Mouse (Mus musculus) subcutaneous adipose tissue, adult 2 months (tissue): ENCODE measurements around the gene Nfe2l3. TPM values are rescaled to one million over a fixed set of nuclear protein-coding genes. Genes with fewer than 3 reads are reported as not detected.

ENCODE experiments used
- polyA plus RNA-seq: library from polyadenylated mRNA; depleted of rRNA; stranded (reverse); fragments of >200 nt; gene quantifications from 2 replicates; pipeline ENCODE4 v1.2.3, GENCODE M21; 2012; ENCODE audit warnings: low replicate concordance; rRNA removed

Nfe2l3 gene
- polyA plus RNA-seq: 0.21 and 5.1 TPM in 2 replicates

DNA sequence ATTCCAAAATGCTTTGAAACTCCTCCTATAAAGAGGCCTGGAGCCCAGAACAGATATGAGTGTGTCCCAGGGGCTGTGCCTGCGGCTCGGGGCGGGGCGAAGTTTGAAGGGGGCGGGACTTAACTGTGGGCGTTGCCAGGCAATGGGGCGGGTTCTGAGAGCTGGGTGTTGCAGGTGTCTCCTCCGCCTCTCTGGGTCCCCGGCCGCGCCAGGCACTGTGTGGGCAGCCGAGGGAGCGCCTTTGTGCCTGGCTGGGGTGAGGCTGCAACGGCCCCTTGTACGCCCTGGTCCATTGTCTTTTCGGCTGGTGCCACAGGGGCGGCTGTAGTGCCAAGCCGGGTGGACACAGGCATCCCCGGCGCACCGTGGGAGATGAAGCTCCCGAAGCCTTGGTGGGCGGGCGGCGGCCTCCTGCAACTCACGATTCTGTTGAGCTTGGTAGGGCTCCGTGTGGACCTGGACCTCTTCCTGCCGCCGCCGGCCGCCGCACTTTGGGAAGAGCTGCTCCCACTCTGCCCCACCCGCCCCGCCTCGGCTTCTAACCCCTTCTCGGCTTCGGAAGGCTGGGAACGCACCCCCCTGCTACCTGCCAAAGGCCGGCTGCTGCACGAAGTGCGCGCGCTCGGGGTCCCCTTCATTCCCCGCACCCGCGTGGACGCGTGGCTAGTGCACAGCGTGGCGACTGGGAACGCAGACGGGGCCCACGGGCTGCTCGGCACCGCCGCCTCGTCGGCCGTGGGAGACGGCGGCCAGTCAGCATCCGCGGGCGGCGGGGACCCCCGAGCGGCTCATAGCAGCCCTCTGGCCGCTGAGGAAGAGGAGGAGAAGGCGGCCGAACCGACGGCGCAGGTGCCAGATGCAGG is at the start of gene Nfe2l3:
TSS of gene Nfe2l3 (plus strand) at position 136 of the 863 bp plus-strand sequence.

DNA sequence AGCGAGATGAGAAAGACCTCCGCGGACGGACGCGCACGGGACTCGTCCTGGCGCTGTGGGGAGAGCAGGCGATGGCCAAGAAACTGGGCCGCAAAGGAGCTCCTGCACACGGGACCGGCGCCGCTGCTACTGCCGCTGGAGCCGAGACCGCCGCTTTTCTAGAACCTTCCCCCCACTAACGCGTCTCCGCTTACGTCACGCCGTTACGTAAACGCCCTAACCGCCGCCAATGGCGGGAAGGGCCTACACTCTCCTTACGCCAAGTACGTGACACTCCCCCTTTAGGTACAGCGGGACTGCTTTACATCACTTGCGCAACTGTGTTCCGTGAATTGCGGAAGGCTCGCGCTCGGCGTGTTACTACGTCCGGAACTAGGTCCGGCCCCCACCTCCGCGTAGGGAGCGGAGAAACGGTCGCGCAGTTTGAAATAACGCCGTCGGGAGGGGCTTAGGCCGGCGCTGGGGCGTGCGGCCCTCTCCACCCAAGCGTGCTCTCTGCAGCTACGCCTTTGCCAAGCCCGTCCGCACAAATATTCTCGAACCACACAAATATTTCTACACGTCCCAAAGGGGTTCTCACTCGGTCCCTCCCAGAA is 37.3 kb downstream of the Nfe2l3 start, which contains the start of gene Hnrnpa2b1:
TSS of gene Hnrnpa2b1 (minus strand) at position 180 of the 596 bp plus-strand sequence.

DNA sequence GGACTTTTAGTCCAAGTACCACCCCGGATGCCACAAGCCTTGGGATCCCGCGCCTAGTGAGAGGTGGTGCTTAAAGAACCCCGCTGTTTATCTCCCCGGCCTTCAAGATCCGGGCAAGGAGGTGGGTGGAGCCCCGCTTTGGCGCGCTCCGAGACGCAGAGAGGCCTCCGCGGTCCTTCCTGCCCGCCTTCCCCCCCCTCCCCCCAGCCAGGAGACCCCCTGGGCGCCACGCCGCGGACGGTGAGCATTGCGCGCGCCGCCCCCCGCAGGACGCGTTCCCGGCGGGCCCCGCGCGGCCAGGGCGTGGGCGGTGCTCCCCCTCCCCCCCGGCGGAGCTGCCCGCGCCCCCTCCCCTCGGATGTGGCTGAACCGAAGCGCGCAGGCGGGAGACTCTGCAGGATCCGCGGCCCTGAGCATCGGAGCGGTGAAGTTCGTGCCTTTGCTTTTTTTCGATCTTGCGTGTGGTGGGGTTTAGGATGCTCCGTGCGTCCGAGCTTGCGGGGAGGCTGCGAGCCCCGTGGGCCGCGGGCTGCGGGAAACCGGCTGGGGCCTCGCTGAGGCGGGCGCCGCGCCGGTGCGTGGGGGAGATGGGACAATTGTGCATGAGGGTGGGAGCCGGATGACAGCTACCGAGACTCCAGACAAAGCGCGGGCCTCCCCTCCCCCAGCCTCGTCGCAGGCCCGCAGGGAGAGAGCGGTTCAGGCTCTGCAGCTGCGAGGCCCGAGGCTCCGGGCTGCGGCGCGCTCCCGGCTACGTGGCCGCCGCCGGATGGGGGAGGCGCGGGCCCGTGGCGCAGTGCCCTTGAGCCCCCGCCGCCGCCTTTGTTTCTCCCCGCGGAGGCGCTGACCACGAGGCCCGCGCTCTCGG is 38.1 kb downstream of the Nfe2l3 start, which contains the start of gene Cbx3:
TSS of gene Cbx3 (plus strand) at position 50 of the 868 bp plus-strand sequence.

Other genes with a start within 250 kb of the Nfe2l3 start
- 68.4 and 109 TPM in 2 replicates for gene Hnrnpa2b1, start 37.2 kb downstream of the Nfe2l3 start, polyA plus RNA-seq
- 8.0 and 13.1 TPM in 2 replicates for gene Cbx3, start 37.7 kb downstream of the Nfe2l3 start, polyA plus RNA-seq
- gene Snx10, start 91.2 kb downstream of the Nfe2l3 start, polyA plus RNA-seq: 8.2 and 18.9 TPM in 2 replicates